Mouse (Mus musculus): ENCODE results near the gene Cep19.
"Not testable (repeated sequence)": the region's sequence is repeated elsewhere in the genome, so short reads cannot be mapped to it uniquely, and the experiment has no call there.

Gene Cep19

GRCm38 (mm10) chr16:32099638-32100150 is at the start of gene Cep19, which contains the start of gene Pigx:
Gene Cep19, plus strand, starts transcription at chr16:32099800.
Gene Pigx, minus strand, starts transcription at chr16:32099740.
- CTCF ChIA-PET: interaction anchor here (0.7 kb wide), 1 partner anchor 12 kb away, joined by 5 read pairs; no protein-coding TSS in a partner anchor

GRCm38 (mm10) chr16:32058817-32059216 is 40.8 kb upstream of the Cep19 start:
- CTCF ChIA-PET: no interaction called here

- CTCF ChIA-PET: interaction anchor here (0.5 to 0.8 kb wide), 2 partner anchors 17 to 47 kb away, joined by 3 read pairs; no protein-coding TSS in a partner anchor
These were observed 39.6 kb upstream of the Cep19 start for GRCm38 (mm10) chr16:32059840-32060523.

GRCm38 (mm10) chr16:32062226-32062625 is 37.4 kb upstream of the Cep19 start:
- CTCF ChIA-PET: interaction anchor here (1.1 kb wide), 1 partner anchor 102 kb away, joined by 3 read pairs; no protein-coding TSS in a partner anchor

GRCm38 (mm10) chr16:32063900-32064299 is 35.7 kb upstream of the Cep19 start:
- CTCF ChIA-PET: interaction anchor here (0.6 to 0.7 kb wide), 2 partner anchors 15 to 206 kb away, joined by 3 read pairs; no protein-coding TSS in a partner anchor

- CTCF ChIA-PET: no interaction called here
These were observed 32.7 kb upstream of the Cep19 start for GRCm38 (mm10) chr16:32066899-32067298.

- CTCF ChIA-PET: no interaction called here
These were observed 31.0 kb upstream of the Cep19 start for GRCm38 (mm10) chr16:32068389-32069300.

GRCm38 (mm10) chr16:32070070-32070469 is 29.5 kb upstream of the Cep19 start:
- CTCF ChIA-PET: not testable (repeated sequence)

- CTCF ChIA-PET: interaction anchor here (0.7 kb wide), 3 partner anchors 34 to 662 kb away, joined by 3 to 4 read pairs (median 3); no protein-coding TSS in a partner anchor
These were observed 23.8 kb upstream of the Cep19 start for GRCm38 (mm10) chr16:32075762-32076161.

GRCm38 (mm10) chr16:32076406-32076805 is 23.2 kb upstream of the Cep19 start:
- CTCF ChIA-PET: interaction anchor here (0.7 kb wide), 4 partner anchors 17 to 662 kb away, joined by 3 to 4 read pairs (median 3); no protein-coding TSS in a partner anchor

- CTCF ChIA-PET: interaction anchor here (0.6 kb wide), 1 partner anchor 45 kb away, joined by 5 read pairs; no protein-coding TSS in a partner anchor
These were observed 21.8 kb upstream of the Cep19 start for GRCm38 (mm10) chr16:32077648-32078407.

- CTCF ChIA-PET: interaction anchor here (0.6 kb wide), 1 partner anchor 46 kb away, joined by 5 read pairs; no protein-coding TSS in a partner anchor
These were observed 21.1 kb upstream of the Cep19 start for GRCm38 (mm10) chr16:32078408-32078990.

- CTCF ChIA-PET: interaction anchor here (0.6 kb wide), 1 partner anchor 351 kb away, joined by 8 read pairs; no protein-coding TSS in a partner anchor
These were observed 20.5 kb upstream of the Cep19 start, which contains the start of gene Pak2 for GRCm38 (mm10) chr16:32078991-32079511. Gene Pak2, minus strand, starts transcription at chr16:32079342.

GRCm38 (mm10) chr16:32087629-32088443 is 11.8 kb upstream of the Cep19 start:
- CTCF ChIA-PET: interaction anchor here (0.5 kb wide), 1 partner anchor 17 kb away, joined by 8 read pairs; no protein-coding TSS in a partner anchor

GRCm38 (mm10) chr16:32091466-32091865 is 8.1 kb upstream of the Cep19 start:
- CTCF ChIA-PET: interaction anchor here (0.6 kb wide), 1 partner anchor 24 kb away, joined by 10 read pairs; no protein-coding TSS in a partner anchor

- CTCF ChIA-PET: not testable (repeated sequence)
These were observed 1.8 kb upstream of the Cep19 start for GRCm38 (mm10) chr16:32097757-32098156.

GRCm38 (mm10) chr16:32098897-32099637 is 533 bp upstream of the Cep19 start:
- CTCF ChIA-PET: interaction anchor here (0.7 kb wide), 1 partner anchor 12 kb away, joined by 5 read pairs; no protein-coding TSS in a partner anchor

- CTCF ChIA-PET: no interaction called here
These were observed 2.7 kb downstream of the Cep19 start for GRCm38 (mm10) chr16:32102295-32102694.
